ENCODE assay signal across 10 mouse cellular contexts in the genomic region with DNA sequence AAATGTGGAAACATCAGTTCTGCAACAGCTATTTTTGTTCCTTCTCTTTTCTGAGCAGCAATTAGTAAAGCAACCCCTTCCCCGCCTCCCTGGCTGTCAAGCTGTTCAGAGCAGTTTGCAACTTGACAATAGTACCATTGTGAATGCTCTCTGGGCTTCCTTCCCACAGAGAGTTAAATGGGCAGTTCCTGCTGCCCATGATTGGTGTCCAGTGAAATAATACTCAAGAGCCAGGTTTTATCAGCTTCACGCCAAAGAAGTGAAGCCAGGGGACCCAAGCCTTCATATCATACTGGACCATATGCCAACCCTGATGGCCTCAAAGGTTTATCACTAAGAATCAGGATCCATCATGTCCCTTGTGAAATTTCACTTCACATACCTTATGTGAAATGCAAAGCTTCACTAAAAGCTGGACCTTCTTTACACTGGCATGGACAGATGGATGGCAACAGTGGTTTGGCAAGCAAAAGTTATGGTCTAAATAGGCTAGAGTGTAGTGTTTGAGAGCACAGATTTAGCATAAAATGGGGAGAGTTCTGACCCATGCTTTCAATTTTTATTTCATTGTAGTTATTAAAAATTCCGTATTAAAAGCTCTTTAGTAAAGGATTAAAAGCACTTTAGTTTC. TPM values are rescaled to one million over a fixed set of nuclear protein-coding genes. Genes with fewer than 3 reads are reported as not detected.
DNase-seq lines count a peak whose midpoint lies in the region; ATAC-seq lines count a peak whose summit lies in the region.
"Had no signal": no experiment of that assay in that cellular context is flagged by ENCODE, and none has a peak within 500 bp of the region (broad histone marks: within the 10 kb centered on the region; RNA-seq: fewer than 3 reads in every experiment).

No protein-coding gene starts in this region.

- H3K4me1 ChIP-seq in neural tube, embryonic 11.5 days (ENCODE audit: control insufficient read depth, insufficient read depth, low read length): peaks cover 6% of the 10 kb centered on the region; the same call in 1 of the 2 replicates
- H3K4me1 ChIP-seq in forebrain, embryonic 14.5 days (ENCODE audit: control insufficient read depth, insufficient read depth, low read length): peaks cover 7% of the 10 kb centered on the region
- peaks cover 9% of the 10 kb centered on the region; the same call in 1 of the 2 replicates for H3K4me1 ChIP-seq in liver, embryonic 11.5 days (replicated peaks; ENCODE audit: control insufficient read depth, insufficient read depth, low read length)
- H3K4me1 ChIP-seq in heart, embryonic 12.5 days (replicated peaks): peaks cover 7% of the 10 kb centered on the region; the same call in 1 of the 2 replicates

- H3K27ac ChIP-seq in neural tube, embryonic 11.5 days (ENCODE audit: low read depth, low read length): no peak overlapping the region
- no peak overlapping the region for H3K27ac ChIP-seq in forebrain, embryonic 14.5 days (ENCODE audit: low read depth, low read length)
- peak overlapping the region; percentile 36; the same call in 1 of the 2 replicates for H3K27ac ChIP-seq in liver, embryonic 11.5 days (ENCODE audit: low read depth, low read length)
- no peak overlapping the region for H3K27ac ChIP-seq in heart, embryonic 12.5 days (ENCODE audit: poor library complexity, severe bottlenecking)

- H3K4me3 ChIP-seq in neural tube, embryonic 11.5 days (ENCODE audit: low read depth, low read length): no peak overlapping the region
- H3K4me3 ChIP-seq in forebrain, embryonic 14.5 days (ENCODE audit: low read depth, low read length): no peak overlapping the region
- H3K4me3 ChIP-seq in liver, embryonic 11.5 days (ENCODE audit: low read depth, low read length): no peak overlapping the region
- H3K4me3 ChIP-seq in heart, embryonic 12.5 days: no peak overlapping the region

- DNase-seq in neural tube, embryonic 11.5 days (ENCODE audit: low spot score): peak; percentile 44
- DNase-seq in neural tube, embryonic 10.5 days (ENCODE audit: extremely low spot score, low spot score): no peak
- peak; percentile 86 for DNase-seq in forebrain, embryonic 14.5 days (ENCODE audit: low spot score)
- no peak for DNase-seq in liver, embryonic 11.5 days (ENCODE audit: low spot score)
- no peak for DNase-seq in kidney, adult 9 months
- DNase-seq in left cerebral cortex, adult 9 months (ENCODE audit: low spot score in 2 of 2): no peak
- DNase-seq: gastrocnemius, postnatal 36 days; lung, postnatal 4 days; thymus, adult 18-20 months had no signal

- ATAC-seq in neural tube, embryonic 11.5 days (ENCODE audit: insufficient read depth, low FRiP score, low TSS enrichment): no peak
- ATAC-seq in forebrain, embryonic 14.5 days: peak; percentile 90
- ATAC-seq in liver, embryonic 11.5 days (replicated peaks; ENCODE audit: low FRiP score): peak; percentile 80
- no peak for ATAC-seq in heart, embryonic 12.5 days (ENCODE audit: insufficient number of reproducible peaks, low FRiP score)

- H3K27me3 ChIP-seq in neural tube, embryonic 11.5 days (ENCODE audit: control insufficient read depth, insufficient read depth, low read length): no peaks in the 10 kb centered on the region
- no peaks in the 10 kb centered on the region for H3K27me3 ChIP-seq in forebrain, embryonic 14.5 days (replicated peaks; ENCODE audit: control insufficient read depth, insufficient read depth, low read length)
- H3K27me3 ChIP-seq in liver, embryonic 11.5 days (replicated peaks; ENCODE audit: control insufficient read depth, insufficient read depth, low read length): no peaks in the 10 kb centered on the region
- no peaks in the 10 kb centered on the region for H3K27me3 ChIP-seq in heart, embryonic 12.5 days (replicated peaks)

- WGBS in neural tube, embryonic 11.5 days: 41% methylated on average over 3 of the region's 3 CpGs
- 11% methylated on average over 3 of the region's 3 CpGs for WGBS in forebrain, embryonic 14.5 days
- WGBS in liver, embryonic 11.5 days: 46% methylated on average over 3 of the region's 3 CpGs
- WGBS in heart, embryonic 12.5 days: 50% methylated on average over 3 of the region's 3 CpGs

- no peak overlapping the region for H3K9ac ChIP-seq in neural tube, embryonic 11.5 days (ENCODE audit: low read length)
- H3K9ac ChIP-seq in forebrain, embryonic 14.5 days (ENCODE audit: low read length): no peak overlapping the region
- H3K9ac ChIP-seq in liver, embryonic 11.5 days (ENCODE audit: low read depth, low read length): no peak overlapping the region
- H3K9ac ChIP-seq in heart, embryonic 12.5 days: no peak overlapping the region

- no peak overlapping the region for H3K4me2 ChIP-seq in neural tube, embryonic 11.5 days (ENCODE audit: low read depth)
- no peak overlapping the region for H3K4me2 ChIP-seq in forebrain, embryonic 14.5 days (ENCODE audit: low read length)
- peak overlapping the region; percentile 1; the same call in 1 of the 2 replicates for H3K4me2 ChIP-seq in liver, embryonic 11.5 days
- H3K4me2 ChIP-seq in heart, embryonic 12.5 days: no peak overlapping the region

- no peaks in the 10 kb centered on the region for H3K36me3 ChIP-seq in neural tube, embryonic 11.5 days (ENCODE audit: control insufficient read depth, insufficient read depth, low read length)
- H3K36me3 ChIP-seq in forebrain, embryonic 14.5 days (ENCODE audit: control insufficient read depth, insufficient read depth, low read length): no peaks in the 10 kb centered on the region
- H3K36me3 ChIP-seq in liver, embryonic 11.5 days (ENCODE audit: control insufficient read depth, insufficient read depth, low read length): no peaks in the 10 kb centered on the region
- H3K36me3 ChIP-seq in heart, embryonic 12.5 days: no peaks in the 10 kb centered on the region

- no peaks in the 10 kb centered on the region for H3K9me3 ChIP-seq in neural tube, embryonic 11.5 days (ENCODE audit: control insufficient read depth, low read length)
- no peaks in the 10 kb centered on the region for H3K9me3 ChIP-seq in forebrain, embryonic 14.5 days (replicated peaks; ENCODE audit: control insufficient read depth, low read length)
- no peaks in the 10 kb centered on the region for H3K9me3 ChIP-seq in liver, embryonic 11.5 days (ENCODE audit: control insufficient read depth, low read length)
- H3K9me3 ChIP-seq in heart, embryonic 12.5 days (replicated peaks): no peaks in the 10 kb centered on the region

RNA-seq across cellular contexts. Expression of gene Insm2, which starts 23.5 kb away (rescaled TPM):
- 0.69 and 1.6 TPM in 2 replicates for polyA plus RNA-seq in neural tube, embryonic 11.5 days (2014; fragmentation: Nextera tagmentation; extraction: Ambion mirVana)
- 1.9 and 2.3 TPM in 2 replicates for polyA plus RNA-seq in forebrain, embryonic 14.5 days (2014; fragmentation: Nextera tagmentation; extraction: Ambion mirVana)
- polyA plus RNA-seq in liver, embryonic 11.5 days (2014; fragmentation: Nextera tagmentation; extraction: Ambion mirVana): 0.05 TPM in 1 of 2 replicates, not detected in the other
- 0.10 TPM in 1 of 2 replicates, not detected in the other for polyA plus RNA-seq in heart, embryonic 12.5 days (2016; fragmentation: Nextera tagmentation; extraction: Ambion mirVana)

RNA-seq across cellular contexts. Expression of gene Aldoart2, which starts 57.7 kb away (rescaled TPM):
- polyA plus RNA-seq in neural tube, embryonic 11.5 days (2014; fragmentation: Nextera tagmentation; extraction: Ambion mirVana): 0.19 and 0.20 TPM in 2 replicates
- polyA plus RNA-seq in forebrain, embryonic 14.5 days (2014; fragmentation: Nextera tagmentation; extraction: Ambion mirVana): not detected in 2 replicates
- polyA plus RNA-seq in liver, embryonic 11.5 days (2014; fragmentation: Nextera tagmentation; extraction: Ambion mirVana): 0.10 and 0.27 TPM in 2 replicates
- not detected in 2 replicates for polyA plus RNA-seq in heart, embryonic 12.5 days (2016; fragmentation: Nextera tagmentation; extraction: Ambion mirVana)

Comparison
In these comparisons a context has a peak if more than half of its experiments do, and no peak if none do; other contexts are left out.
1. DNase-seq: peak in neural tube, embryonic 11.5 days (single experiment) and forebrain, embryonic 14.5 days (single experiment); none in neural tube, embryonic 10.5 days (single experiment), liver, embryonic 11.5 days (single experiment), kidney, adult 9 months (single experiment) and left cerebral cortex, adult 9 months (0 of 2).
2. ATAC-seq: peak in forebrain, embryonic 14.5 days (single experiment) and liver, embryonic 11.5 days (single experiment); none in neural tube, embryonic 11.5 days (single experiment) and heart, embryonic 12.5 days (single experiment).